Mouse (Mus musculus): ENCODE measurements around the gene Tlr2. TPM values are rescaled to one million over a fixed set of nuclear protein-coding genes. Genes with fewer than 3 reads are reported as not detected.

Gene Tlr2
- polyA plus RNA-seq, 1 experiment from 2014 or later, result 41.5 TPM

GRCm38 (mm10) chr3:83799486-83799885 lies 42.1 kb downstream of the Tlr2 start:
- 88% methylated on average over 6 of the region's 7 CpGs for WGBS (ENCODE audit: missing documents)

DNA sequence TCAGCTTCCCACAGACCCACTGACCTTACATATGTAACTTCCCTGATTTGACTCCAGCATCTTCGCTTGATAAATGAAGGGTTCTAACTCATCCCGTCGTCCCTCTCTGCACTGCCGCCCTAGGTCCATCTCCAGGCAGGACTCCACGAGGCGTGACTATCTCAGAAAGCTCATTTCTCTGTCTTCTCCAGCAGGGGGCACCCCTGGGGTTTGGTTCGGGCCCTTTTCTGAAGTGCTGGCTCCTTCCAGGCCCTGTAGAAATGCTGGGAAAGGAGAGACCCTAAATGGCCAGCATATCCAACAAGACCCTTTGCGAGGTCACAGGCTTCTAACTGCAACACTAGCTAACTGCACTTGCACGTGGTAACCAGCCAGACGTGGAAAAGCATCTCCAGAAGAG lies 43.7 kb downstream of the Tlr2 start:
- no peak overlapping the region for H3K4me3 ChIP-seq (ENCODE audit: inconsistent target)
- no peak overlapping the region for H3K27ac ChIP-seq
- no peaks in the 10 kb centered on the region for H3K79me2 ChIP-seq (ENCODE audit: inconsistent target)
- WGBS (ENCODE audit: missing documents), result 6% methylated on average over 10 of the region's 10 CpGs
- H3K36me3 ChIP-seq (ENCODE audit: inconsistent target), result no peaks in the 10 kb centered on the region

More at GRCm38 (mm10) chr3:83799486-83799885, 42.1 kb downstream of the Tlr2 start:
- no peaks in the 10 kb centered on the region for H3K79me2 ChIP-seq (ENCODE audit: inconsistent target)
- no peak overlapping the region for H3K4me3 ChIP-seq (ENCODE audit: inconsistent target)
- no peaks in the 10 kb centered on the region for H3K36me3 ChIP-seq (ENCODE audit: inconsistent target)
- no peak overlapping the region for H3K27ac ChIP-seq

DNA sequence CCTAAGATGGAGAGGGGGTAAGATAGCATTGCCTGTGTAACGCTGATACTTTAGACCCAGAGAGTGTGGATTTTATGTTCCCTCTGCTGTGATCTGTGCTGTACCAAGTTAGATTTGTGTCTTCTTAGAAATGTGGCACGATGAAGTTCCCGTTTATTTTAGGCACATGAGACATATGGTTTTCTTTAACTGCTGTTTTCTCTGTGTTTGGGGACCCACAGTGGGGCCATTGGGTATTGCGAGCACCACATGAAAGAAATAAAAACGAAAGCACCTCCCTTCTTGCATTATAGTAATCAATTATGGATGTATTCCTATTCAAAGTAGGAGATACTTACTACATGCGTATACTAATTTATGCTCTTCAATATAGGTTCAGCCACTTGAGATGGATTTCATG lies 44.5 kb downstream of the Tlr2 start:
- H3K4me3 ChIP-seq (ENCODE audit: inconsistent target), result no peak overlapping the region
- 47% methylated on average over 6 of the region's 6 CpGs for WGBS (ENCODE audit: missing documents)
- H3K27ac ChIP-seq, result no peak overlapping the region
- no peaks in the 10 kb centered on the region for H3K79me2 ChIP-seq (ENCODE audit: inconsistent target)
- H3K36me3 ChIP-seq (ENCODE audit: inconsistent target), result no peaks in the 10 kb centered on the region

DNA sequence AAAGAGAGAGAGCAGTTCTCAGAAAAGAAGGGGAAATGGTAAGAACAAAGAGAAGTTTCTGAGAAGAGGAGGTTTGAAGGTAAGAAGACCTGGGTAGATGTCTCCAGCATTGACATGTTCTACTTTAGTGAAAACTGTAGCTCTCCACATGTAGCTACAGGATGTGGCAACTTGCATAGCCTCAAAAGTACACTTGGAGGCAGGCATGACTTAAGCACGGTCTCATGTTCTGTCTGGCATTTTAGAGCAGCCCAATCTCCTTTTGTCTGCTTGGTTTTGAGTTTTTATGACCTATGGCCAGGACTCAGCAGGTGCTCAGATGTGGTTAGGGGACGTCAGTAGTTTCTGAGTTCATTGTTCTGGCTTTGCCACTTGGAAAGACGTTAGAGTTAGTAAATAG lies 50.1 kb downstream of the Tlr2 start:
- Histone ChIP-seq H3K27ac (no peak overlapping the region), H3K4me3 (ENCODE audit: inconsistent target) (no peak overlapping the region), H3K79me2 (ENCODE audit: inconsistent target) (no peaks in the 10 kb centered on the region), H3K36me3 (ENCODE audit: inconsistent target) (no peaks in the 10 kb centered on the region)
- WGBS (ENCODE audit: missing documents), result 74% methylated on average over 3 of the region's 3 CpGs

GRCm38 (mm10) chr3:83789651-83790451 lies 51.7 kb downstream of the Tlr2 start:
- no peak overlapping the region for H3K27ac ChIP-seq
- WGBS (ENCODE audit: missing documents), result 4% methylated on average over 44 of the region's 44 CpGs

DNA sequence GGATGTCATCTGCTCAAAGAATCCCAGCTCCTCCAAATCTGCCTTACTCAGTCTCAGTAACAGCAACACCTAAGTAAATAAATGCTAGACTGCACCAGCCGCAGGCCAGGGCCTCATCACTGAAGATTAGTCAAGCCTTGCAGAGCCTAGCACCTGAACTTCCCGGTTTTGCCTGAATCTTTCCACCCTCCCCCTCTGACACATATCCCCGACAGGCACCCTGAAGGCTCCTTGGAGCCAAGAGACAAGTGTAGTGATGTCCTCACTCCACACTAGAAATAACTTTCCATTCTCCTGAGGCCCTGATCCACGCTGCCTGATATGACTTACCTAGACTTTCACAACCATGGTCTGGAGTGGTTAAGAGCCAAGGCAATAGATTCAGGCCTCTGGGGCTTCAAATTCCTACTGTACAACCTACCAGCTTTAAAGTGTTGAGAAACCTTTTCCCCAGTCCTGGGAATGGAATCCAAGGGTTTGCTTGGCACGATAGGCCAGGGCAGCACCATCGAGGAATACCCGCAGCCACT lies 53.7 kb downstream of the Tlr2 start:
- Histone ChIP-seq H3K36me3 (ENCODE audit: inconsistent target) (no peaks in the 10 kb centered on the region), H3K4me3 (ENCODE audit: inconsistent target) (no peak overlapping the region), H3K79me2 (ENCODE audit: inconsistent target) (no peaks in the 10 kb centered on the region), H3K27ac (no peak overlapping the region)
- WGBS (ENCODE audit: missing documents), result 94% methylated on average over 7 of the region's 7 CpGs

More at GRCm38 (mm10) chr3:83789651-83790451, 51.7 kb downstream of the Tlr2 start:
- no peaks in the 10 kb centered on the region for H3K79me2 ChIP-seq (ENCODE audit: inconsistent target)
- no peaks in the 10 kb centered on the region for H3K36me3 ChIP-seq (ENCODE audit: inconsistent target)
- H3K4me3 ChIP-seq (ENCODE audit: inconsistent target), result peak overlapping the region; percentile 3; the same call in 1 of the 2 replicates

DNA sequence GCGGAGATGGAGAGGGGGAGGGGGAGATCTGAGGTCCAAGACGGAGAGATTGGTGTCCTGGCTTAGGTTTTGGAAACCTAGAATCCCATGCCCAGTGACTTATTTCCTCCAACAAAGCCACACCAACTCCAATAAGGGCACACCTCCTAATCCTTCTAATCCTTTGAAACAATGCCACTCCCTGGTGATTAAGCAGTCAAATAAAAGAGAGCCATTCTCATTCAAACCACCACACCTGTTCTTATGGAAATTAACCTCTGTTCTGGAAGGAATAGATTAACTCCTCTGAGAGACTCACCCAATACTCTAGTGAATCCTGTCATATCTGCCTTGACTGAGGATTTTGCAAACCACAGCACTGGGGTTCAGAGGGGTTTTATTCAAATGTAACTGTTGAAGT lies 54.5 kb downstream of the Tlr2 start:
- no peak overlapping the region for H3K27ac ChIP-seq
- 92% methylated on average over 2 of the region's 2 CpGs for WGBS (ENCODE audit: missing documents)
- H3K79me2 ChIP-seq (ENCODE audit: inconsistent target), result no peaks in the 10 kb centered on the region
- H3K36me3 ChIP-seq (ENCODE audit: inconsistent target), result no peaks in the 10 kb centered on the region
- H3K4me3 ChIP-seq (ENCODE audit: inconsistent target), result no peak overlapping the region

Other genes with a start within 250 kb of the Tlr2 start
- gene Sfrp2, start 75.4 kb downstream of the Tlr2 start, polyA plus RNA-seq (2018), result not detected in 3 replicates
- 10.5 to 13.3 TPM (median 12.6 TPM) in 3 replicates for gene Tmem131l, start 198.4 kb upstream of the Tlr2 start, polyA plus RNA-seq (2018)

Data from macrophage (primary cell).